In the genomic region with DNA sequence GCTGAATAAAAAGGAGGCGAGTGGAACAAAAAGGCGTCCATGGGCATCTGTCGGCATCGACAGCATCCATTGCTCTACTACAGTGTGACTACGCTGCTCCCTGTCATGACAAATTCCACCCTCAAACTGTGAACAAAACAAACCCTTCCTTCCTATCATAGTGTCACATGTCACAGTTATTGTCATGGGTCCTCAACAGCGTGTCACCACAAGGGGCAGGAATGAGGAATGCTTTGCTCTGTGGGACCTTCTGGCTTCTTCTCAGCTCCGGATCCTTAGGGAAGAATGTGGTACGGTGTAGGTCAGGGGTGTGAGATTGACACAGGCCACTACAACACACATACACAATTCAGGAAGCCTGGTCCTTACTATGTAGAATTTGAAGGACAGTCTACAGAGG, we compare ENCODE assay signal across 12 mouse cellular contexts.
DNase-seq lines count a peak whose midpoint lies in the region; ATAC-seq and TF ChIP-seq lines count a peak whose summit lies in the region.
"Had no signal": no experiment of that assay in that cellular context is flagged by ENCODE, and none has a peak within 500 bp of the region (broad histone marks: within the 10 kb centered on the region; RNA-seq: fewer than 3 reads in every experiment).

No protein-coding gene starts in this region.

- TF ChIP-seq POLR2A in lung, adult 2 months (IDR thresholded peaks at IDR 0.05; ENCODE audit: borderline replicate concordance, extremely low read depth, low read depth, low read length) = no peak

- peak; percentile 17; the same call in 1 of the 2 replicates for TF ChIP-seq CTCF in forebrain, postnatal 0 days (IDR thresholded peaks at IDR 0.05; ENCODE audit: low read depth)
- peak; percentile 39 for TF ChIP-seq CTCF in intestine, postnatal 0 days (IDR thresholded peaks at IDR 0.05; ENCODE audit: low read depth)
- no peak for TF ChIP-seq CTCF in lung, adult 2 months (IDR thresholded peaks at IDR 0.05; ENCODE audit: insufficient read depth, low read length)

- WGBS in forebrain, postnatal 0 days = 77% methylated on average over 8 of the region's 8 CpGs
- 79% methylated on average over 8 of the region's 8 CpGs for WGBS in forebrain, embryonic 13.5 days
- WGBS in intestine, postnatal 0 days = 90% methylated on average over 8 of the region's 8 CpGs
- 88% methylated on average over 8 of the region's 8 CpGs for WGBS in intestine, embryonic 16.5 days
- 69% methylated on average over 8 of the region's 8 CpGs for WGBS in lung, adult 2 months

- no peaks in the 10 kb centered on the region for H3K9me3 ChIP-seq in forebrain, postnatal 0 days (ENCODE audit: low read length)
- no peaks in the 10 kb centered on the region for H3K9me3 ChIP-seq in forebrain, embryonic 13.5 days (replicated peaks)
- no peaks in the 10 kb centered on the region for H3K9me3 ChIP-seq in intestine, postnatal 0 days (ENCODE audit: control insufficient read depth)
- H3K9me3 ChIP-seq in intestine, embryonic 16.5 days (ENCODE audit: control insufficient read depth, low read length) = no peaks in the 10 kb centered on the region
- H3K9me3 ChIP-seq: neural tube, embryonic 12.5 days had no signal

- H3K9ac ChIP-seq in forebrain, postnatal 0 days = no peak overlapping the region
- no peak overlapping the region for H3K9ac ChIP-seq in forebrain, embryonic 13.5 days
- H3K9ac ChIP-seq in intestine, postnatal 0 days (ENCODE audit: low read depth, low read length) = no peak overlapping the region
- no peak overlapping the region for H3K9ac ChIP-seq in intestine, embryonic 16.5 days (ENCODE audit: low read depth, low read length)
- H3K9ac ChIP-seq: neural tube, embryonic 12.5 days had no signal

- no peaks in the 10 kb centered on the region for H3K27me3 ChIP-seq in forebrain, postnatal 0 days (ENCODE audit: insufficient read depth, low read length)
- H3K27me3 ChIP-seq in forebrain, embryonic 13.5 days = no peaks in the 10 kb centered on the region
- H3K27me3 ChIP-seq in intestine, postnatal 0 days (replicated peaks; ENCODE audit: control insufficient read depth, insufficient read depth, low read length) = no peaks in the 10 kb centered on the region
- no peaks in the 10 kb centered on the region for H3K27me3 ChIP-seq in intestine, embryonic 16.5 days (replicated peaks; ENCODE audit: control insufficient read depth, insufficient read depth, low read length)
- H3K27me3 ChIP-seq: neural tube, embryonic 12.5 days had no signal

- no peak overlapping the region for H3K4me2 ChIP-seq in forebrain, postnatal 0 days (ENCODE audit: low read depth)
- H3K4me2 ChIP-seq in forebrain, embryonic 13.5 days = no peak overlapping the region
- no peak overlapping the region for H3K4me2 ChIP-seq in intestine, postnatal 0 days (replicated peaks; ENCODE audit: low read depth)
- no peak overlapping the region for H3K4me2 ChIP-seq in intestine, embryonic 16.5 days (ENCODE audit: low read depth, low read length)
- H3K4me2 ChIP-seq: liver, embryonic 11.5 days; neural tube, embryonic 12.5 days had no signal

- no peak for DNase-seq in forebrain, postnatal 0 days
- peak; percentile 50 for DNase-seq in MN1 (ENCODE audit: low spot score)
- DNase-seq in lung, adult 2 months = no peak
- no peak for DNase-seq in thymus, postnatal 14 days
- DNase-seq: B cell, adult 2 months; cerebellum, postnatal 14 days had no signal

- H3K4me3 ChIP-seq in forebrain, postnatal 0 days (ENCODE audit: low read depth, low read length) = no peak overlapping the region
- H3K4me3 ChIP-seq in forebrain, embryonic 13.5 days = no peak overlapping the region
- no peak overlapping the region for H3K4me3 ChIP-seq in intestine, postnatal 0 days (ENCODE audit: low read depth, low read length)
- H3K4me3 ChIP-seq in intestine, embryonic 16.5 days (ENCODE audit: low read length) = no peak overlapping the region
- peak overlapping the region; percentile 36 for H3K4me3 ChIP-seq in lung, adult 2 months (replicated peaks; ENCODE audit: extremely low read depth, low read depth, low read length)
- H3K4me3 ChIP-seq: neural tube, embryonic 12.5 days had no signal

- 0 out of 2 replicates have a peak, but pooled peaks cover 4% of the 10 kb centered on the region for H3K4me1 ChIP-seq in forebrain, postnatal 0 days (ENCODE audit: insufficient read depth)
- H3K4me1 ChIP-seq in forebrain, embryonic 13.5 days = peaks cover 35% of the 10 kb centered on the region
- H3K4me1 ChIP-seq in intestine, postnatal 0 days (replicated peaks; ENCODE audit: control insufficient read depth, insufficient read depth, low read length) = no peaks in the 10 kb centered on the region
- peaks cover 5% of the 10 kb centered on the region; the same call in 1 of the 2 replicates for H3K4me1 ChIP-seq in intestine, embryonic 16.5 days (ENCODE audit: control insufficient read depth, insufficient read depth, low read length)
- no peaks in the 10 kb centered on the region for H3K4me1 ChIP-seq in lung, adult 2 months (ENCODE audit: control insufficient read depth, insufficient read depth, low read length)

- H3K36me3 ChIP-seq in forebrain, postnatal 0 days (ENCODE audit: insufficient read depth) = no peaks in the 10 kb centered on the region
- no peaks in the 10 kb centered on the region for H3K36me3 ChIP-seq in forebrain, embryonic 13.5 days (ENCODE audit: poor library complexity, severe bottlenecking)
- H3K36me3 ChIP-seq in intestine, postnatal 0 days (ENCODE audit: control insufficient read depth, insufficient read depth) = no peaks in the 10 kb centered on the region
- H3K36me3 ChIP-seq in intestine, embryonic 16.5 days (ENCODE audit: control insufficient read depth, insufficient read depth, low read length) = no peaks in the 10 kb centered on the region
- H3K36me3 ChIP-seq: neural tube, embryonic 12.5 days had no signal

- H3K27ac ChIP-seq in forebrain, postnatal 0 days (ENCODE audit: low read depth, low read length) = no peak overlapping the region
- no peak overlapping the region for H3K27ac ChIP-seq in forebrain, embryonic 13.5 days
- no peak overlapping the region for H3K27ac ChIP-seq in intestine, postnatal 0 days (ENCODE audit: low read depth, low read length)
- no peak overlapping the region for H3K27ac ChIP-seq in intestine, embryonic 16.5 days (ENCODE audit: low read length)
- H3K27ac ChIP-seq: neural tube, embryonic 12.5 days had no signal

- no peak for ATAC-seq in forebrain, postnatal 0 days
- no peak for ATAC-seq in forebrain, embryonic 13.5 days
- ATAC-seq in intestine, postnatal 0 days = no peak
- ATAC-seq in intestine, embryonic 16.5 days = no peak
- ATAC-seq in erythroid progenitor cell, adult 5-6 weeks (replicated peaks; ENCODE audit: low FRiP score, poor library complexity, severe bottlenecking) = no peak
